Mouse (Mus musculus): ENCODE results near the gene Usp7. TPM values are rescaled to one million over a fixed set of nuclear protein-coding genes. Genes with fewer than 3 reads are reported as not detected.

Usp7 gene
- polyA plus RNA-seq, 1 experiment from 2014 or later: 15.7 TPM

- H3K9ac ChIP-seq (ENCODE audit: low read length): no peak overlapping the region
- WGBS: 59% methylated on average over 7 of the region's 7 CpGs
- ATAC-seq (ENCODE audit: low FRiP score, low TSS enrichment) (no peak), DNase-seq (ENCODE audit: low spot score) (no peak)
- no peak overlapping the region for H3K4me2 ChIP-seq (replicated peaks; ENCODE audit: low read depth)
- H3K27me3 ChIP-seq (ENCODE audit: control insufficient read depth, insufficient read depth, low read length): no peaks in the 10 kb centered on the region
- H3K36me3 ChIP-seq (ENCODE audit: control insufficient read depth, insufficient read depth, low read length): no peaks in the 10 kb centered on the region
- no peak overlapping the region for H3K4me3 ChIP-seq (ENCODE audit: low read depth, low read length)
- TF ChIP-seq CTCF (IDR thresholded peaks at IDR 0.05; ENCODE audit: low read depth): no peak
- no peak for TF ChIP-seq EP300 (optimal IDR thresholded peaks at IDR 0.05)
- H3K4me1 ChIP-seq (replicated peaks; ENCODE audit: control insufficient read depth, insufficient read depth): peaks cover 5% of the 10 kb centered on the region; the same call in 1 of the 2 replicates
- no peak overlapping the region for H3K27ac ChIP-seq (replicated peaks)
- H3K9me3 ChIP-seq (ENCODE audit: control insufficient read depth, low read length): no peaks in the 10 kb centered on the region
Observed at GRCm38 (mm10) chr16:8731630-8732029, 60.5 kb downstream of the Usp7 start.

- Histone ChIP-seq H3K4me3 (ENCODE audit: low read depth, low read length) (no peak overlapping the region), H3K9me3 (ENCODE audit: control insufficient read depth, low read length) (no peaks in the 10 kb centered on the region), H3K9ac (ENCODE audit: low read length) (no peak overlapping the region), H3K27me3 (ENCODE audit: control insufficient read depth, insufficient read depth, low read length) (no peaks in the 10 kb centered on the region), H3K27ac (replicated peaks) (no peak overlapping the region), H3K36me3 (ENCODE audit: control insufficient read depth, insufficient read depth, low read length) (no peaks in the 10 kb centered on the region), H3K4me1 (replicated peaks; ENCODE audit: control insufficient read depth, insufficient read depth) (no peaks in the 10 kb centered on the region; the same call in 1 of the 2 replicates), H3K4me2 (replicated peaks; ENCODE audit: low read depth) (no peak overlapping the region)
- 62% methylated on average over 5 of the region's 5 CpGs for WGBS
- TF ChIP-seq EP300 (optimal IDR thresholded peaks at IDR 0.05) (no peak), CTCF (IDR thresholded peaks at IDR 0.05; ENCODE audit: low read depth) (no peak)
- DNase-seq (ENCODE audit: low spot score): peak; percentile 36
- peak; percentile 66; the same call in 1 of the 2 replicates for ATAC-seq (ENCODE audit: low FRiP score, low TSS enrichment)
Observed at GRCm38 (mm10) chr16:8728111-8728748, 63.9 kb downstream of the Usp7 start.

- Histone ChIP-seq H3K9ac (ENCODE audit: low read length) (no peak overlapping the region), H3K9me3 (ENCODE audit: control insufficient read depth, low read length) (no peaks in the 10 kb centered on the region), H3K27me3 (ENCODE audit: control insufficient read depth, insufficient read depth, low read length) (no peaks in the 10 kb centered on the region), H3K4me2 (replicated peaks; ENCODE audit: low read depth) (no peak overlapping the region), H3K4me1 (replicated peaks; ENCODE audit: control insufficient read depth, insufficient read depth) (no peaks in the 10 kb centered on the region; the same call in 1 of the 2 replicates), H3K4me3 (ENCODE audit: low read depth, low read length) (no peak overlapping the region), H3K36me3 (ENCODE audit: control insufficient read depth, insufficient read depth, low read length) (no peaks in the 10 kb centered on the region), H3K27ac (replicated peaks) (no peak overlapping the region)
- ATAC-seq (ENCODE audit: low FRiP score, low TSS enrichment): no peak
- no peak for DNase-seq (ENCODE audit: low spot score)
- TF ChIP-seq CTCF (IDR thresholded peaks at IDR 0.05; ENCODE audit: low read depth) (no peak), EP300 (optimal IDR thresholded peaks at IDR 0.05) (no peak)
- 81% methylated on average over 2 of the region's 2 CpGs for WGBS
Observed at GRCm38 (mm10) chr16:8725807-8726206, 66.3 kb downstream of the Usp7 start.

- Histone ChIP-seq H3K9me3 (ENCODE audit: control insufficient read depth, low read length) (no peaks in the 10 kb centered on the region), H3K36me3 (ENCODE audit: control insufficient read depth, insufficient read depth, low read length) (no peaks in the 10 kb centered on the region), H3K9ac (ENCODE audit: low read length) (no peak overlapping the region), H3K27me3 (ENCODE audit: control insufficient read depth, insufficient read depth, low read length) (no peaks in the 10 kb centered on the region), H3K4me1 (replicated peaks; ENCODE audit: control insufficient read depth, insufficient read depth) (no peaks in the 10 kb centered on the region; the same call in none of the 2 replicates), H3K4me2 (replicated peaks; ENCODE audit: low read depth) (no peak overlapping the region), H3K4me3 (ENCODE audit: low read depth, low read length) (no peak overlapping the region), H3K27ac (replicated peaks) (no peak overlapping the region)
- no peak for ATAC-seq (ENCODE audit: low FRiP score, low TSS enrichment)
- TF ChIP-seq CTCF (IDR thresholded peaks at IDR 0.05; ENCODE audit: low read depth): no peak
- no peak for TF ChIP-seq EP300 (optimal IDR thresholded peaks at IDR 0.05)
- WGBS: 85% methylated on average over 3 of the region's 3 CpGs
- DNase-seq (ENCODE audit: low spot score): no peak
Observed at GRCm38 (mm10) chr16:8724031-8724430, 68.1 kb downstream of the Usp7 start.

DNA sequence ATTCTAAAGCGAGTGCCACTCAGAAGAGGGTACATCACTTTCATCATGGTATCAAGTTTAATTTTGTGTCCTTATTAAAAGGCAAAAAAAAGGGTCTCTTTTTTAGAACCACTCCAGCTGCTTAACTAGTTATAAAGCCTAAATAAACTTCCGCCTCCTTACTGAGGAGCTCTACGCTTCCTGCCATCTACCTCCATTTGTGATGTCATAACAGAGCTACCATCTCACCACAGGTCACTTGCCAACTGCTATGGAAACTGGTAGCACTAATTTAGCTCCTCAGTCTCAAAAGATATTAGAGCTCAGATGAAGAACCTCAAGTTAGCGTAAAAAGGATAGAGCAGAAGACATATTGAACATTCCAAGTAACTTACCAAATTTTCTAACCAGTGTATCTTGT, 71.7 kb downstream of the Usp7 start:
- 86% methylated on average over 4 of the region's 4 CpGs for WGBS
- DNase-seq (ENCODE audit: low spot score): no peak
- H3K27ac ChIP-seq (replicated peaks): no peak overlapping the region
- H3K4me3 ChIP-seq (ENCODE audit: low read depth, low read length): no peak overlapping the region
- no peak overlapping the region for H3K4me2 ChIP-seq (replicated peaks; ENCODE audit: low read depth)
- H3K4me1 ChIP-seq (replicated peaks; ENCODE audit: control insufficient read depth, insufficient read depth): no peaks in the 10 kb centered on the region; the same call in none of the 2 replicates
- no peaks in the 10 kb centered on the region for H3K27me3 ChIP-seq (ENCODE audit: control insufficient read depth, insufficient read depth, low read length)
- ATAC-seq (ENCODE audit: low FRiP score, low TSS enrichment): no peak
- H3K36me3 ChIP-seq (ENCODE audit: control insufficient read depth, insufficient read depth, low read length): no peaks in the 10 kb centered on the region
- no peaks in the 10 kb centered on the region for H3K9me3 ChIP-seq (ENCODE audit: control insufficient read depth, low read length)
- no peak for TF ChIP-seq EP300 (optimal IDR thresholded peaks at IDR 0.05)
- no peak for TF ChIP-seq CTCF (IDR thresholded peaks at IDR 0.05; ENCODE audit: low read depth)
- no peak overlapping the region for H3K9ac ChIP-seq (ENCODE audit: low read length)

DNA sequence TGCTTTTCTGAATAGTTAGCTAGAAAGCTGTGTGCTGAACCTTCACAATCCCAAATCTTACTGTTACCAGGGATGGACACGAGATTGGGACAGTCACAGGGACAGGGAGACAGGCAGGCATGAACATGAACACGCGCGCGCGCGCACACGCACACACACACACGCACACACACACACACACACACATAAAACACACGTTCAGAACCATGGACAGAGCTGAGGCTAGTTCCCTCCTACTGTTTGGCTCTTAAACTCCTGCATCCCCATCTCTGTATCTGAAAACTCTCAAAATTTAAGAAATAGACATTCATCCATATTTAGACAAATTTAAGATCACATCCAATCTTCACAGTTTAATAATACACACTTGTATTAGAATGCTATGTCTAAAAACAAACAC, 74.4 kb downstream of the Usp7 start:
- WGBS: 88% methylated on average over 10 of the region's 10 CpGs
- Histone ChIP-seq H3K4me3 (ENCODE audit: low read depth, low read length) (no peak overlapping the region), H3K27ac (replicated peaks) (no peak overlapping the region), H3K9me3 (ENCODE audit: control insufficient read depth, low read length) (no peaks in the 10 kb centered on the region), H3K9ac (ENCODE audit: low read length) (no peak overlapping the region), H3K36me3 (ENCODE audit: control insufficient read depth, insufficient read depth, low read length) (0 out of 2 replicates have a peak, but pooled peaks cover 2% of the 10 kb centered on the region), H3K4me2 (replicated peaks; ENCODE audit: low read depth) (no peak overlapping the region), H3K4me1 (replicated peaks; ENCODE audit: control insufficient read depth, insufficient read depth) (no peaks in the 10 kb centered on the region; the same call in none of the 2 replicates), H3K27me3 (ENCODE audit: control insufficient read depth, insufficient read depth, low read length) (no peaks in the 10 kb centered on the region)
- ATAC-seq (ENCODE audit: low FRiP score, low TSS enrichment) (no peak), DNase-seq (ENCODE audit: low spot score) (no peak)
- TF ChIP-seq EP300 (optimal IDR thresholded peaks at IDR 0.05) (no peak), CTCF (IDR thresholded peaks at IDR 0.05; ENCODE audit: low read depth) (no peak)
